In the genomic region with DNA sequence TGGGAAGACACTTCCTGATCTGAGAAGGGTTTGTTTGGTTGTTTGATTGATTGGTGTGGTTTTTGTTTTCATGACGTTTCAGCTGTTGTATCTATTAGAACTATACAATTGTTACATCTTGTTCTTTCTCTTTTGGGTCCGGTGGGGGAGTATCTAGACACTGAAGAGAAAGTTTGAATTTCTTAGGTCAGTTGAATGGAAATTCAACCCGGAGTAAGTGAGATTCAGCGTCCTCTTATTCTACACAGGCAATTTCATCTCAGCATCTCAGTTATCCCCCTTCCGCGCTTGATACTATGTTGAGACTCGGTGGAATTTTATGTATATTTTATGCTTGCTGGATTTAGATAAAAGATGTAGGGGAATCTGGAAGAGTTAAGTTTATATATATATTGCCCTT, we compare ENCODE assay signal across 8 mouse cellular contexts. TPM values are rescaled to one million over a fixed set of nuclear protein-coding genes. Genes with fewer than 3 reads are reported as not detected.
DNase-seq lines count a peak whose midpoint lies in the region; ATAC-seq and TF ChIP-seq lines count a peak whose summit lies in the region.

No protein-coding gene starts in this region.

- no peaks in the 10 kb centered on the region for H3K9me3 ChIP-seq in lung, embryonic 14.5 days (ENCODE audit: low read depth, low read length)

- H3K36me3 ChIP-seq in lung, embryonic 14.5 days (ENCODE audit: insufficient read depth), result no peaks in the 10 kb centered on the region

- TF ChIP-seq CTCF in lung, embryonic 14.5 days (IDR thresholded peaks at IDR 0.05; ENCODE audit: low read depth), result no peak

- DNase-seq in lung, embryonic 14.5 days, result peak; percentile 43
- no peak for DNase-seq in lung, postnatal 4 days
- DNase-seq in embryo, embryonic 9.5 days (ENCODE audit: extremely low spot score), result peak; percentile 19
- DNase-seq in naive thymus-derived CD4-positive, alpha-beta T cell, adult 2 months (ENCODE audit: low read depth), result peak; percentile 59
- no peak for DNase-seq in ovary, postnatal 10 days (ENCODE audit: low spot score)
- no peak for DNase-seq in kidney, postnatal 25 days
- no peak for DNase-seq in kidney, postnatal 10 days

- no peak overlapping the region for H3K9ac ChIP-seq in lung, embryonic 14.5 days

- no peaks in the 10 kb centered on the region for H3K27me3 ChIP-seq in lung, embryonic 14.5 days (ENCODE audit: insufficient read depth, low read length)

- peak overlapping the region; percentile 65 for H3K4me2 ChIP-seq in lung, embryonic 14.5 days

- ATAC-seq in lung, embryonic 14.5 days (ENCODE audit: insufficient read depth), result no peak
- peak; percentile 3 for ATAC-seq in inflammation-experienced regulatory T-cells, adult 6 months

- H3K4me3 ChIP-seq in lung, embryonic 14.5 days (ENCODE audit: low read depth, low read length), result peak overlapping the region; percentile 64

- WGBS in lung, embryonic 14.5 days, result 9% methylated on average over 7 of the region's 7 CpGs

- H3K4me1 ChIP-seq in lung, embryonic 14.5 days (ENCODE audit: insufficient read depth), result no peaks in the 10 kb centered on the region

- no peak overlapping the region for H3K27ac ChIP-seq in lung, embryonic 14.5 days (ENCODE audit: low read depth)

RNA-seq across cellular contexts. Expression of a gene that starts 21.0 kb away (rescaled TPM):
- polyA plus RNA-seq in lung, embryonic 14.5 days (2014; fragmentation: Nextera tagmentation; extraction: Ambion mirVana), result 114 TPM in 2 replicates
- polyA plus RNA-seq in inflammation-experienced regulatory T-cells, adult 6 months (2017; shearing (Covaris generic)), result 10 to 100 TPM; 33.5 to 79.9 (median 39.7) TPM

RNA-seq across cellular contexts. Expression of a gene that starts 21.4 kb away (rescaled TPM):
- polyA plus RNA-seq in lung, embryonic 14.5 days (2014; fragmentation: Nextera tagmentation; extraction: Ambion mirVana), result 7.5 and 8.0 TPM in 2 replicates
- 10 to 100 TPM in 1 of 3 experiments, 1 to 10 TPM in 2; 9.0 to 10.3 (median 9.5) TPM for polyA plus RNA-seq in inflammation-experienced regulatory T-cells, adult 6 months (2017; shearing (Covaris generic))

Comparison
In these comparisons a context has a peak if more than half of its experiments do, and no peak if none do; other contexts are left out.
1. DNase-seq: peak in lung, embryonic 14.5 days (single experiment), embryo, embryonic 9.5 days (single experiment) and naive thymus-derived CD4-positive, alpha-beta T cell, adult 2 months (single experiment); none in lung, postnatal 4 days (0 of 2), ovary, postnatal 10 days (single experiment), kidney, postnatal 25 days (0 of 2) and kidney, postnatal 10 days (single experiment).